Mouse (Mus musculus): ENCODE measurements at regions not wholly inside any gene's neighbourhood (a gene's known extent, or its start where the extent isn't known, plus 50 kb on each side); places are given as distances from the start of the nearest gene placed in this dataset.

DNA sequence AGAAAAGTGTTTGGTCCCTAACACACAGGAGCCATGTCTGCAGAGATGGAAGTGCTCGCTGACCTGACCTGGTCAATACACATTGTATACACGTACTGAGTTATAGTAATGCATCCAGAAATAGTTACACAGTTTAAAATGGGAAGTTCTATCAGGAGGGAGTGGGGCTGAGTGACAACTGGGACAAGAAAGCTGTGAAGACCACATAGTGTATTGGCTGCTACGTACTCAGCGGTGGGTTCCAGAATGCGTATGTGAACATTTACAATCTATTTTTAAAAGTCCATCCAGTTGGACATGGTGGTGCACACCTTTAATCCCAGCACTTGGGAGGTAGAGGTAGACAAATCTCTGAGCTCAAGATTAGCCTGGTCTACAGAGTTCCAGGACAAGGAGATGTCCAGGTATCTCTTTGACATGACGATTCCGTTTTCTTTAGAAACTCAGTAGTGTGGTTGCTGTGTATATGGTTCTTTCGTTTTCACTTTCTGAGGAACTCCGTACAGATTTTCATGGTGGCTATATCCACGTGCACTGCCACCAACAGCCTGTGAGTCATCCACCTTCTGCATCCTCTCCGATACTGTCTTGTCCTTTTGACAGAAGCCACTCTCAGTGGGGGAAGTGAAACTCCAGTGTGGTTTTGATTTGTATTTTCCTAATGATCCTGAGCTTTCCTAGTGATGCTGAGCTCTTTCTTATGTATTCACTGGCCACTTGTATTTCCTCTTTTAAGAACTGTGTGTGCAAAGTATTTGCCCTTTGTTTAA lies 110.1 kb upstream of the Pde7b start:
- H3K9me3 ChIP-seq (ENCODE audit: control insufficient read depth, low read length): no peaks in the 10 kb centered on the region
- H3K27ac ChIP-seq: no peak overlapping the region
- H3K4me1 ChIP-seq (replicated peaks; ENCODE audit: control insufficient read depth in 2 of 2, insufficient read depth in 2 of 2, low read length in 1 of 2): peaks cover 0 to 15% of the 10 kb centered on the region in 2 experiments; a peak in 2 of 4 replicates
- WGBS (ENCODE audit: insufficient replicate concordance): 38% methylated on average over 11 of the region's 11 CpGs
- TF ChIP-seq EP300 (IDR thresholded peaks at IDR 0.05; ENCODE audit: low read depth) (no peak), CTCF (IDR thresholded peaks at IDR 0.05; ENCODE audit: low read depth) (no peak)
- no peak for ATAC-seq (ENCODE audit: insufficient read depth)
- peak overlapping the region; percentile 14; the same call in 1 of the 2 replicates for H3K4me2 ChIP-seq (ENCODE audit: low read depth)
- no peak overlapping the region; a peak in 1 of 4 replicates for H3K4me3 ChIP-seq (ENCODE audit: insufficient read depth in 1 of 2, low read depth in 2 of 2, low read length in 2 of 2)
- H3K9ac ChIP-seq (replicated peaks): no peak overlapping the region
- H3K36me3 ChIP-seq (replicated peaks; ENCODE audit: control insufficient read depth, insufficient read depth, low read depth): no peaks in the 10 kb centered on the region
- no peaks in the 10 kb centered on the region for H3K27me3 ChIP-seq (ENCODE audit: control insufficient read depth, insufficient read depth, low read length)
- peak in 2 of 3 experiments; percentile 12 to 42 for DNase-seq (ENCODE audit: low read depth in 3 of 3, low spot score in 3 of 3)

DNA sequence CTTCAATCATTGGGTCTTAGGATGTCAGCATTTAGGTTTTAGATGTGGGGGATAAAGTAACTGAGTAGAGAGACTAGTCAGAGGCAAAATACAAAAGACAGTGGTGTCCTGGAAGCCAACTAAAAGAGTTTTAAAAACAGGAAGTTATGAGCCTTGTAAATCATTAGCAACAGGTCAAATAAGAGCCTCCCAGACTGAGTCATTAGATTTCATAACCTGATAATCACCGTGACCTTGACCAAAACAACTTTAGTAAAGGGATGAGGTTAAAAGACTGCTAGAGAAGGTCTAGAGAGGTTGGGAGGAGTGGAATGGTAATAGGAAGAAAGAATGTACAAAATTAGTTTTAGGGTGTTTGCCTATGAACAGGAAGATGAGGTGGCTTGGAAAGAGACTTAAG lies 103.4 kb upstream of the Pde7b start:
- no peaks in the 10 kb centered on the region for H3K27me3 ChIP-seq (ENCODE audit: control insufficient read depth, insufficient read depth, low read length)
- H3K4me3 ChIP-seq (ENCODE audit: insufficient read depth in 1 of 2, low read depth in 2 of 2, low read length in 2 of 2): no peak overlapping the region
- ATAC-seq (ENCODE audit: insufficient read depth) (no peak), DNase-seq (ENCODE audit: low read depth in 3 of 3, low spot score in 3 of 3) (peak in 2 of 3 experiments; percentile 9)
- H3K27ac ChIP-seq: no peak overlapping the region
- no peak overlapping the region for H3K9ac ChIP-seq (replicated peaks)
- no peak overlapping the region for H3K4me2 ChIP-seq (ENCODE audit: low read depth)
- no peaks in the 10 kb centered on the region for H3K36me3 ChIP-seq (replicated peaks; ENCODE audit: control insufficient read depth, insufficient read depth, low read depth)
- WGBS (ENCODE audit: insufficient replicate concordance): 22% methylated on average over 1 of the region's 1 CpGs
- TF ChIP-seq EP300 (IDR thresholded peaks at IDR 0.05; ENCODE audit: low read depth) (no peak), CTCF (IDR thresholded peaks at IDR 0.05; ENCODE audit: low read depth) (no peak)
- H3K9me3 ChIP-seq (ENCODE audit: control insufficient read depth, low read length): no peaks in the 10 kb centered on the region
- H3K4me1 ChIP-seq (replicated peaks; ENCODE audit: control insufficient read depth in 2 of 2, insufficient read depth in 2 of 2, low read length in 1 of 2): peaks cover 0 to 5% of the 10 kb centered on the region in 2 experiments; a peak in 1 of 4 replicates

DNA sequence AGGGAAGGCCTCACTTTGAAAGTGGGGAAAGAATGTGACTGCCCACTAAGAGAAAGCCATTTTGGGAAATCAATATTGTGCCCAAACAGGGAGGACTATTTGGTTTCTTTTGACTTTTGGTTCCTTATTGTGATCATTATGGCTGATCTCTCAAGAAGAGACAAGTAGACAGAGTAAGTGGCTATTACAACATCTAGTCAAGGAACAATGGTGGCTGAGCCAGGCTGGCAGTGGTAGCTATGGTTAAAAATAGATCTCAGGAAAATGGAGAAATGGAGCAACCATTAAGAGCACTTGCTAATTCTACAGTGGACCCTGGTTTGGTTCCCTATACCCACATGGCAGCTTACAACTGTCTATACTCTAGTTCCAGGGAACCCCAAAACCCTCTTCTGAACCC lies 102.6 kb upstream of the Pde7b start:
- no peak for ATAC-seq (ENCODE audit: insufficient read depth)

DNA sequence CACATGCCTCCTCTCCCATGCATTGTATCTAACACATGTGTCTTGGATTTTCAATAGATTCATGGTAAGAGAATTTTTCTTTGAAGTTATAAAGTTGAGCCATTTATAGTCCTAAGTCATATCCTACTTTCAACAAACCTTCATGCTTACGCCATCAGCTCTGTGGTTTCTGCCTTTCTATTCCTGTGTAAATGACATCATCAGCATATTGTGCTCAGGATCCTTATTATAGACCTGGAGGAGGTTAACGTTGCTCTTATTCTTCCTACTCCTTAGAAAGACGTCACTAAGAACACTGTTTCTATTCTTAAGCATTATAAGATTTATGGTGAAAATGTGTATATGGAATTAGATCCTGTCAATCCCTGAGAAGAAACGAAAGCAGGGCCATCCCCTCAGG lies 93.7 kb upstream of the Pde7b start:
- no peaks in the 10 kb centered on the region for H3K9me3 ChIP-seq (ENCODE audit: control insufficient read depth, low read length)
- H3K4me3 ChIP-seq (ENCODE audit: insufficient read depth in 1 of 2, low read depth in 2 of 2, low read length in 2 of 2): no peak overlapping the region
- DNase-seq (ENCODE audit: low read depth in 3 of 3, low spot score in 3 of 3): no peak
- WGBS (ENCODE audit: insufficient replicate concordance): 40% methylated on average over 4 of the region's 4 CpGs
- TF ChIP-seq CTCF (IDR thresholded peaks at IDR 0.05; ENCODE audit: low read depth) (no peak), EP300 (IDR thresholded peaks at IDR 0.05; ENCODE audit: low read depth) (no peak)
- ATAC-seq (ENCODE audit: insufficient read depth): no peak
- H3K4me1 ChIP-seq (replicated peaks; ENCODE audit: control insufficient read depth in 2 of 2, insufficient read depth in 2 of 2, low read length in 1 of 2): no peaks in the 10 kb centered on the region
- H3K9ac ChIP-seq (replicated peaks): no peak overlapping the region
- no peak overlapping the region for H3K27ac ChIP-seq
- H3K4me2 ChIP-seq (ENCODE audit: low read depth): no peak overlapping the region
- H3K27me3 ChIP-seq (ENCODE audit: control insufficient read depth, insufficient read depth, low read length): no peaks in the 10 kb centered on the region
- no peaks in the 10 kb centered on the region for H3K36me3 ChIP-seq (replicated peaks; ENCODE audit: control insufficient read depth, insufficient read depth, low read depth)

More for the DNA sequence above, 102.6 kb upstream of the Pde7b start:
- no peak for TF ChIP-seq EP300 (IDR thresholded peaks at IDR 0.05; ENCODE audit: low read depth)
- H3K4me3 ChIP-seq (ENCODE audit: insufficient read depth in 1 of 2, low read depth in 2 of 2, low read length in 2 of 2): no peak overlapping the region
- no peak for DNase-seq (ENCODE audit: low read depth in 3 of 3, low spot score in 3 of 3)
- H3K27me3 ChIP-seq (ENCODE audit: control insufficient read depth, insufficient read depth, low read length): no peaks in the 10 kb centered on the region
- no peaks in the 10 kb centered on the region for H3K36me3 ChIP-seq (replicated peaks; ENCODE audit: control insufficient read depth, insufficient read depth, low read depth)
- no peak overlapping the region for H3K9ac ChIP-seq (replicated peaks)
- no peaks in the 10 kb centered on the region for H3K9me3 ChIP-seq (ENCODE audit: control insufficient read depth, low read length)
- H3K27ac ChIP-seq: no peak overlapping the region
- no peak overlapping the region for H3K4me2 ChIP-seq (ENCODE audit: low read depth)
- H3K4me1 ChIP-seq (replicated peaks; ENCODE audit: control insufficient read depth in 2 of 2, insufficient read depth in 2 of 2, low read length in 1 of 2): peaks cover 0 to 5% of the 10 kb centered on the region in 2 experiments; a peak in 1 of 4 replicates

DNA sequence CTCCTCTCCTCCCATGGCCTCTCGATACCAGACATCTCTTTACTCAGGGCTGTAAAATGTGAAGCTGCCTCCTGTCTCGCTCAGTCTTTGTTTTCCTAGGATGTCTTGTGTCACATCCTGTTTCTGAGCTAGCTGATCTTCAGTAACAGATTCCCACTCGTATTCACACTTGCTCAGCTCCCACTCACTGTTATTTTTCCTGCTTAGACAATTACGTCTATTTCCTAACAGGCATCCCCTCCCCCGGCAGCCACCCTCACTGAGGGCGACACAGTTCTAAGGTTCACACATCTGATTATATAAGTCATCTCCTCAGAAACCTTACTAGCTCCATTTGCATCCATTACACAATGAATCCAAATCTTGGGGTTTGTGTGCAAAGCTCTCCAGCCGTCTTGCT lies 74.9 kb upstream of the Pde7b start:
- no peak for TF ChIP-seq CTCF (IDR thresholded peaks at IDR 0.05; ENCODE audit: low read depth)
- no peak for TF ChIP-seq EP300 (IDR thresholded peaks at IDR 0.05; ENCODE audit: low read depth)
- Histone ChIP-seq H3K4me1 (replicated peaks; ENCODE audit: control insufficient read depth in 2 of 2, insufficient read depth in 2 of 2, low read length in 1 of 2) (peaks cover 0 to 10% of the 10 kb centered on the region in 2 experiments), H3K27ac (no peak overlapping the region), H3K9me3 (ENCODE audit: control insufficient read depth, low read length) (no peaks in the 10 kb centered on the region), H3K4me3 (ENCODE audit: insufficient read depth in 1 of 2, low read depth in 2 of 2, low read length in 2 of 2) (no peak overlapping the region), H3K9ac (replicated peaks) (no peak overlapping the region), H3K36me3 (replicated peaks; ENCODE audit: control insufficient read depth, insufficient read depth, low read depth) (no peaks in the 10 kb centered on the region), H3K27me3 (ENCODE audit: control insufficient read depth, insufficient read depth, low read length) (no peaks in the 10 kb centered on the region), H3K4me2 (ENCODE audit: low read depth) (no peak overlapping the region)
- 57% methylated on average over 7 of the region's 7 CpGs for WGBS (ENCODE audit: insufficient replicate concordance)
- no peak for DNase-seq (ENCODE audit: low read depth in 3 of 3, low spot score in 3 of 3)
- no peak for ATAC-seq (ENCODE audit: insufficient read depth)

Measured in liver, embryonic 14.5 days (tissue).